Mouse (Mus musculus): ENCODE data around the gene Btd.

Btd gene

DNA sequence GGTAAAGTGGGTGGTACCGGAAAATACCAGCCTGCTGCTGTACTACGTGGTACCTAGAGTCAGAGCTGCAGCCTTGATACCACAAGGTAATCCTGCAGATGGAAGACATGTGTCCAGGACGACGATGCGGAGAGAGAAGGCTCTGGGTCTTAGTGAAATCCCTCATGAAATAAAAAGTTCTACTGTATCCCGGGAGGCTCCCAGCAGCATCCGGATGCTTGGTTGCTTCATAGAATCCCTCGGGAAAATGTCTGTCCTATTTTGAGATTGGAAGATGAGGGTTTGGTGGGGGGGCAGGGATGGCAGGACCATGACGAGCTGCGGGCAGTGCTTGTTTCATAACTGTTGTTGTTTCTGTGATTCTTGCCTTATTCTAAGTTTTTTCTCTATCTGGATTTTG, 7.2 kb downstream of the Btd start:
- no peak for DNase-seq

DNA sequence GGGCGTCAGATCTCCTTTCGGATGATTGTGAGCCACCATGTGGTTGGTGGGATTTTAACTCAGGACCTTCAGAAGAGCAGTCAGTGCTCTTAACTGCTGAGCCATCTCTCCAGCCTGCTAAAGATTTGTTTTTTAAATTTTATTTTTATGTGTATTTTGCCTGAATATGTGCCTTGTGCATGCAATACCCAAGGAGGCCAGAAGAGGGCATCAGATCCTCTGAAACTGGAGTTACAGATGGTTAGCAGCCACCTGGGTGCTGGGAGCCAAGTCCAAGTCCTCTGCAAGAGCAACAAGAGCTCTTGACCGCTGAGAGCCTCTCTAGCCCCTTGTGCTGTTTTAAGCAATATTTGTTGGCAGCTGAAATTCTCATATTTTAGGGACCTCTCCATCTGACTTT, 9.5 kb downstream of the Btd start:
- no peak for DNase-seq

DNA sequence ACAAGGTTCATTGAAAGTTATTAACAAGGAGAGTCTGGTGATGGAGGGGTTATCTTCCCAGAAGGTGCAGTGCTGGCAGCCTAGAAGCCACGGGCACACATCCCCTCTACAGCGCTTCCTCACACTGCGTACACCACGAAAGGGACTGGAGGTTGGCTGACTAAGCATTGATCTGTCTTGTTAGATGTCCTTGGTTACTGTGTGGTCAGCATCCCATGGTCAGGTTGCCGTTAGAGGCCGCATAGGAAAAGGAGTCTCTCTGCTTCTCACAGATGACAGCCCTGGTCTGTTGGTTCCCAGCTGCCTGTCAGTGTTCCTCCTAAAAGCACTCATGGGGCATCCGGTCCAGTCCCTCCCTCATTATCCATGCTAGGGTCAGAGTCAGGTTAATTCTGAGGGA, 10.4 kb downstream of the Btd start:
- DNase-seq: no peak

DNA sequence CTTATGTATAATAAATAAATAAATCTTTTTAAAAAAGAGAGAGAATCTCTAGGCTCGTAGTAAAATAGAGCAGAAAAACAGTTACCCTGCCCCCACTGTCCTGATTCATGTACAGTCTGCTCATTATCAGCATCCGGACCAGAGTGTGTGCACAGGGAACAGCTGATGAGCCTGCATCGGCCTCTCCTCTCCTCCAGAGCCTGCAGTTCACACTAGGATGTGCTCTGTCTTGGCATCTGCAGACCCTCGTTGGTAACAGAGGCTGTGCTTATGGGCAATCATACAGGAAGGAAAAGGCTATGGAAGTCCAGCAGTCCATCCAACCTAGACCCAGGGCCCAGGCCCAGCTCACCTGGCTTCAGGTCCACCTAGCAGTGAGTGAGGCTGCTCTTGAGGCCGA, 11.3 kb downstream of the Btd start:
- DNase-seq: no peak

DNA sequence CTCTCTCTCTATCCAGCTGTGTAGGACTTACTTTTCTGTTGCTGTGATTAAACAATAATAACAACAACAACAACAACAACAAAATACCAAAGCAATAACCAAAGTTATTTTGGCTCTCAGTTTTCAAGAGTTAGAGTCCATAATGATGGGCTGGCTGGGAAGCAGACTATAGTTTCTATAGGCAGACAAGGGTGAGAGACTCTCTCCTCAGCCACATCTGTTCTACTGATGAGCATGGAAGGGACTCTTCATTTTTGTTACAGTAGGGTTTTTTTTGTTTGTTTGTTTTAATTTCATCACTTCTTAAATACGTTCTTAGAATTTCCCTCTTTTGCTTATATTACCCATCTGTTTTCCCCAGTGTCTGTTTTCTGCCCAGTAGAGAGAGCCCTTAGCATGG, 11.8 kb downstream of the Btd start:
- DNase-seq: no peak

DNA sequence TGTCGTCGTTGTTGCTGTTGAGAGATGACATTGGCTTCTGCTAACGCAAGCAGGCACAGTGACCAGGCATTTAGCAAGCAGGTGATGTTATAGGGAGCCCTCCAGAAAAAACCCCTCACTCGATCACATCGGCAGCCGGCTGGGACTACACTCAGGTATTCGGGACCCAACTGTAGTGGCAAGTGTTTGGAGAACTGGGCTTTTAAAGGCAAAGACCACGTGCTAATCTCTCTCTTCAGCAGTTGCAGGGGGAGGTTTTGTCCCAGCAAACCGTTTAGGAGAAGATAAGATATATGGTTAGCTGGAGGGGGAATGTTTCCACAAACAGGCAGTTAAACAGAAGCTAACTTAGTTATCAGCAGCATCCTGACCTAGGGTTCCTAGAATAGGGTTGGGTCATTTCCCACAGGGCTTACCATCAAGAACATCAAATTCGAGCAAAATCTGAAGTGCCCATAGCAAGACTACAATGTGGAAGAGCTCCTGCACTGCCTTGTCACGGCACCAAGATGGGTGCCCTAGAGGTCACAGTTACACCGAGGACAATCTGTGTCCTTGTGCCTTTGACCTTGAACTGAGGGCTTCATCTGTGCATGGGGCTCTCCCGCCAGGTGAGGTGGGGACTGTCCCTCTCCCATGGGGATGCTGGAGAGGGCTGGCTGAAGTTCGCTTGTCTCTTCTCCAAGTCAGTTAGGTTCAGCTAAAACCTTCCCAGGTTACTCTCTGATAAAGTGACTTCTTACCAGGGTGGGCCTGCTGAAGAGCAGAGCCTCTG, 12.5 kb downstream of the Btd start:
- DNase-seq: no peak

DNA sequence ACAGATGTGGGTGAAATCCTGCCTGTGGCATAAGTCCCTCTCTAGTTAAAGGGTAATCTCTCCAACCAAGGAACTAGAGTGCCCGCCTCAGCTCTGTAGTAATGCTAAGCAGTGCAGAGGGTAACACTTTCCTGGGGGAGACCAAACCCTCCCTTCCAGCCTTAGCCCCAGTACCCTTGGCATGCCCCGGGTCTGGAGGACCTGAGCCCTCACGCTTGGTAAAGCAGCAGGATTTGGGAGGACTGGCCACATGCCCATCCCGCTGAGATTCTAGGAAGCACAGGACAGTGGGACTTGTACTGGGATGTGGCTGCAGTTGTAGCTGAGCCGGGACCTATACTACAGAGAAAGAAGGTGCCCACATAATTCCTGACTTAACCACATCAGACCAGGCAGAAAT, 14.0 kb downstream of the Btd start:
- no peak for DNase-seq

DNA sequence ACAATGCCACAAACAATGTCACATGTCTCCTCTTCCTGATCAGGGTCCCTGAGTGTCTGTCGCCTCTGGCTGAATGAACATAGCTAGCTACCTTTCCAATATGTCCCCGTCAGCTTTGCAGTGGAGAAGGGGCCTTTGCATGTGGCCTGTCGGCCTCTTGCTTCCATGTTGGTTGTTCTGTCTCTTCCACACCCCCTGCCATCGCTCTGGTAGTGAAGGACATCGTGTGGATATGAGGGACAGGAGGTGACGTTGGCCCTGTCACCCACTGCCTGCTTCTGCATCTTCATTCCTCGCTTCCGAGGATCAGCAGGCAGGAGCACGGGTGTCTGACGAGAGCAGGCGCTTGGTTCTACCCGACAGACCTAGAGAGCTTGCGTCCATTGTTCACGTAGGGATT, 14.6 kb downstream of the Btd start:
- DNase-seq: no peak

DNA sequence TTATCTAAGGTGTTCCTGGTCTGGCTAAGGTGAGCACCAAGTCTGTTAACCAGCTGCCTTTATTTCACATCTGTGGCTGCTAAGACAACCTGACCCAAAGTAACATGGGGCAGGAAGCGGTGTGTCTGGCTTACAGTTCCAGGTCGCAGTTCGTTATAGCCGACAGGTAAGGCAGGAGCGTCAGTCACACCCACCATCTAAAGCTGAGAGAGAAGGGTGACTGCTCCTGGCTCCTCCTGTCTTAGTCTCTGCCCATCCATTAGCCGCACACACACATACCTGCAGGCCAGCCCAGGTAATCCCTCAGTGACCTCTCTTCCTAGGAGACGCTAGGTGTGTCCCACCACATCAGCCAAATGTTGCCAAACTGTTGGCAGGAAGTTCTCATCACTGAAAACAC, 15.6 kb downstream of the Btd start:
- DNase-seq: no peak

DNA sequence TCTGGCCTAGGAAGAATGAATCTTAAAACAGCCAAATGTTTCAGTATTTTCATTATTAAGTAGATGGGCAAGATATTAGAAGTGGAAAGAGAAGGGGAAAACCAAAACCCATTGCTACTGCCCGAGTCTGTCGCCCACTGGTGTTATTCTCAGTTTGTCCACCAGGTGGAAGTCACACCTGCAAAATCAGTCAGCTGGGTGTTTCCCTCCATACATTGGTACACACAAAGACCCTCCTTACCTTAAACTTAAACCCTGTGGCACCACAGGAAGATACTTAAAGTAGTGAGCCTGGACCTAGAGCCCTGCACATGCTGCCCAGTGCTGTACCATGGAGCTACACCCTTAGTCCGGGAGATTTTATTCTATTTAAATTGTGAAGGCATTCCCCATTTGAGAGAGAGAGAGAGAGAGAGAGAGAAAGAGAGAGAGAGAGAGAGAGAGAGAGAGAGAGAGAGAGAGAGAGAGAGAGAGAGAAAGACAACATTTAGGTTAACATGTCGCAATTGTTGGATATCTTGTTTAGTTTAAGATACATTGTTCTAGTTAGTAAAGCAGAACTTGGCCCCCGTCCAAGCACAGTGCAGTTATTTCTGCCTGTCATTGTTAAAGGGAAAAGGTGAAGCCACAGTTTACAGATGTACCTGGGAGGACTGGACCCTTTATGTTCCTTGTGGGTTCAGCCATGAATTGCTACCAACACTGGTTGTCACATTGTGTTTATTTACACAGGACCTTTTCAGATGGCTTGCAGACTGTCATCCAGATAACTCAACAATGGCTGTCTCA, 16.2 kb downstream of the Btd start:
- DNase-seq: peak in 1 of 2 experiments; percentile 72

DNA sequence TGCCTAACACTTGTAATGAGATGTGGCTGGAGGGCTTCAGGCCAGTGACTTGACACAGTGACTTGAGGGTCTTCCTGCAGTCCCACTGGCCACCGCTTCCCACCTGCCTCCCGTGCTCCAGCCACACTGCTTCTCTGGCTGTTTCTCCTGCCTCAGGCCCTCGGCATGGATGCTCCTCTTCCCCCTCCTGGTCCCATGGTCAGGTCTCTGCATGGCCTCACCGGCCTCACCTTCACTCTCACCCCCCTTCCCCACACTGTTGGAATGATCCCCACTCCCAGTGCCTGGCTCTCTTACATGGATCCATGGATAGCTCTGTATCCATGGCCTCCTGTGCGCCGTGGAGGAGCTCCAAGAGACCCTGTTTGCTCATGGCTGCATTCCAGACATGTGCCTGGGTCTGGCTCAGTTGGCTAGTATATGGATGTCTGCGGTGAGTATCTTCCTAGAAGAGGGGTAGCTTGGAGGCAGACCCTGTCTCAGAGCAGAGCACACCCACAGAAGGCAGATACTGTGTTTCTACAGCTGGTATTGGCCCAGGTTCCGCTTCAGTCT, 17.4 kb downstream of the Btd start:
- DNase-seq: no peak

DNA sequence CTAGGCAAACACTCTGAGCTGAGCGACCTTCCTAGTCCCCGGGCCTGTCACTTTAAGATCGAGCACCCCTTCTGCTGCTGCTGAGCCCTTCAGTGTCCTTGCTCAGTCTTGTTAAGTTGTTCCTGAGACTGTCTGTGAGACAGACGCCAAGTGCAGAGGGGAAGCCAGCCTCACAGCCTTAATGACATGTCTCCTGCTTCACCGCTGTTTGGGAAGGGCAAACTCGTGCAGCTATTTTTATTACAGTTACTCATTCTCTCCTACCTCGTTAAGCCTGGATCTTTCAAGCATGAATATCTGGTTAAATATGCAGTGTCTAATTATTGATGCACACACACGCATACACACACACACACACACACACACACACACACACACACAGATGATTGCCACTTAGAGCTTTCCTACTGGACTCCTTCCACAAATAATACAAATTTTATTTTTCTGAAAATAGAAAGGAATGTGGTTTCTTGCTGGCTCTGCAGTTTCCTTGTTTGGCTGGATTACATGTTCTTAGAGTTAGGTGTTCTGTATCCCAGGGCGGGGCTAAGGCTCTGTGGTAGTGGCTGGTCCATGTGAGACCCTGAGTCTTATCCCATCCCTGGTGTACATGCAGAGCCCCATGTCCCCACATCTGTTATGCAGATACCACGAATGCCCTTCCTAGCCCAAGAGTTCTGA, 18.8 kb downstream of the Btd start:
- peak; percentile 64 to 83 for DNase-seq

DNA sequence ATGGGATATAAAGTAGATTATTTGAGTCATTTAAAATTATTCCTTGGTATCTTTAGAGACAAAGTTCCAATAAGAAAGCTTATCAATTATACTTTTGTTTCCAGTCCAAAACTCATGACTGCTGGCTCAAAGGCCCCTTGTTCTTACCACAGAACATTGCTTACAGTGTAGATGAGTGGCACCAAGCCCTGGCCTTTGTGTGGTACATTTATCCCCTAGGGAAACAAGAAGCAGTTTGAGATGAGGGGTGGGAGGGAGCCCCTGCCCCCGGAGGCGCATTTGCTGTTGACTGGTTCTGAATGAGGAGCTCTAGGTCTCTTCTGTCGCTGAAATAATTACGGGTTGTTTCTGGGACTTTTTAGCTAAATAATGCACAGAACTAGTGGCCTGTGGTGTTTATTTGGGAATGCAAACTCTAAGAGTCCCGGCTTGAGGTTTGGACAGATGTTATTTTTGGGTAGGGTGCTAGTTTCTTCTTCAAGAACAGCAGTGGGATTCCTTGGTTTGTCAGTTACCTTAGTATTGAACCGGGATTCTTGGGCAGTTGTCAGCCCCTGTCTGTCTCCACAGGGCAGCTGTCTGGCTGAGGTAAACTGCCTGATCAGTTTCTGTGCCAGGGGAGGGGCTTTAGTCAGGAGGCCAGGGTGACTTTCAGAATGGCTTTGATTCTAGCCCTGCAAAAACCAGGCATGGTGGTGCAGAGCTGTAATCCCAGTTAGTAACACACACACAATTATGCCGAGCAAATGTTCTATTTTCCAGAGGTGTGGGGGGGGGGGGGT, 19.7 kb downstream of the Btd start:
- DNase-seq: no peak

DNA sequence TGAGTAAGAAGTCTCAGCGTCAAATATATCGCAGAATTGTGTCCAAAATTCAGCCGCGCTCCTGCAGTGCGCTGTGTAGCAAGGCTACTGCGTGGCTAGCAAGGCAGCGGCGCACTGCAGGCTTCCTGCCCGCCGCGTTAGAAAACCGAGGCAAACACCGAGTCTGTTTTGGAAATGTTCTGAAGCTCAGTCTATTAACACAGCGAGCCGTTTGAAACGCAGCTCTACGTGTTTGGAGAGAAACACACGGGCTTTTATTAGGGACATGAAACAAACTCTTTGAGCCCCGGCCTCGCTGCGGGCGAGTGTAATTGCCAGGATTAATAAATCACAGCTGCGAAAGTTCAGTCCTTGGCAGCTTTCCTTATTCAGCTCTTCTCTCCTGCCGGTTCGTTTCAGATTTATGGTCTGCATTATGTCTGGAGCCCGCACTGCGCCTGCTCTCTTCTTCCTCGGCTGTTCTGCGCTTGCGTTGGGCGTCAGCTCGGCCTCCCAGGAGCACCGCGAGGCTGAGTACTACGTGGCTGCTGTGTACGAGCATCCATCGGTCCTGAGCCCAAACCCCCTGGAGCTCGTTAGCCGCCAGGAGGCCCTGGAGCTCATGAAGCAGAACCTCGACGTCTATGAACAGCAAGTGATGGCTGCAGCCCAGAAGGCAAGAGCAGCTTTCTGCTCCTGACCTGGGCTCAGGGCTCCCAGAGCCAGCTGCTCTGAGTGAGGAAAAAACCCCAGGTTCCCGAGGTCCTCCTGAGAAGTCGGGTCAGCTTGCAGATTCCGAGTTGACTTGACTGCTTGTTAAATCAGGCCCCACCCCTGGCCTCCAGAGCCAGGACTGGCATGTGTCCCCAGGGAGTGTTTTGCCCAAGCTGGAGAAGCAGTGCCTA, 21.1 kb downstream of the Btd start:
- peak; percentile 86 to 94 for DNase-seq

DNA sequence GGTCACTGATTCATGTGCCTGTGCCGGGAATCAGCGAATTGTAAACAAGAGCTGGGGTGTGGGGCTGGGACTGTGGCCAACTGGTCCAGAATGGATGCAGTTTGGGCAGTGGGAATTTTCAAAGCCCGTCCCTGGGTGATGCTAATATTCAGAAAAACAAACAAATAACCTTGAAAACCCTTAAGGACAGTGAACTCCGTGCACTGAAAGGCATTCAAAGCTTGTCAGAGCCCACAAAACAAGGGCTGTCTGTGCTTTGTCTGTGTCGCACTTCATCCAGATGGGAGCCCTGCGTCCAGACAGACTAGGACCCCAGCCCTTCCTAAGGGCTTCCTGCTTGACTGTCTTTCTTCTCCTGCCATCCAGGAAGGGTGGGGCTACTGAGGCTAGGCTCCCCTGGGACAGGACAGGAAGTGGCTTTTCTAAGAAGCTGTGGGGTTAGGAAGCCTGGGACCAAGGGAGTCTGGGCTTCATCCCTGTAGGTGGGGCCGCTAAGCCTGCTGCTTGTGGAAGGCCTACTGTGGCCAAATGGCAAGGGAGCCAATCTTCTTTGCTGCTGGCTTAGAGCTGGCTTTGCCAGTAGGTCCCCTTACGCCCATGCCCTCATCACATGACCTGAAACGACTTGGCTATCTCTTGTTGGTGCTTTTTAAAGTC, 21.9 kb downstream of the Btd start:
- DNase-seq: peak; percentile 74 to 84

DNA sequence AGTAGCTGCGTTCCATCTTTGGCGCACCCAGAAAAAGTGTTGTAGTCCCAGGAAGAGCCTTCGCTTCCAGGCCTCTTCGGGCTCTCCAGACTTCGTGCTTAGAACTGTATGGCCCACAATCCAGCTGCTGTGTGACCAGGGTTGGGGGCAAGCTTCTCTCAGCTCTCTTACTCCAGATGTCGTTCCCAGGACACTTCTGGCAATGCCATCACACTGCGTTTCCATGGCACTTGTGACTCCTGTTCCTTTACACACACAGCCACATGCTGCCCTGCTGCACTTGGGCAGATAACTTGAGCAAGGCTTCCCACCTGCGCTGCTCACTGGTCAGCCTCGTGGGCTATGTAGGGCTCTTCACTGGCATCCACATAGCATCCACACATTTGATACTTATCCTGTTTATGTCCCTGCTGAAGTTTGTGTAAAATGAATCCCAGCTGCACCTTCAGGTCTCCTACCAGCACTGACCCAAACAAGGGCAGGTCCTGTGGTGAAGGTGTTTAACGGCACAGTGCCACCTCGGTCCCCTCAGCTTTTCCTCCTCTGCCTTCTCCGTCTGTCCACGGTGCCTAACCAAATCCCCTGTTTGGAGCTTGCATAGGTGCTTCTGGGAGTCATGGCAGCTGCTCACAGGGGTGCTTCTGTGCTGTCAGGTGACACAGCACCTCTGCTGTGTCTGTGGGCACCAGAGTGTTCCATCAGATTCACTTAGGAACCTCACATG, 22.7 kb downstream of the Btd start:
- no peak for DNase-seq

DNA sequence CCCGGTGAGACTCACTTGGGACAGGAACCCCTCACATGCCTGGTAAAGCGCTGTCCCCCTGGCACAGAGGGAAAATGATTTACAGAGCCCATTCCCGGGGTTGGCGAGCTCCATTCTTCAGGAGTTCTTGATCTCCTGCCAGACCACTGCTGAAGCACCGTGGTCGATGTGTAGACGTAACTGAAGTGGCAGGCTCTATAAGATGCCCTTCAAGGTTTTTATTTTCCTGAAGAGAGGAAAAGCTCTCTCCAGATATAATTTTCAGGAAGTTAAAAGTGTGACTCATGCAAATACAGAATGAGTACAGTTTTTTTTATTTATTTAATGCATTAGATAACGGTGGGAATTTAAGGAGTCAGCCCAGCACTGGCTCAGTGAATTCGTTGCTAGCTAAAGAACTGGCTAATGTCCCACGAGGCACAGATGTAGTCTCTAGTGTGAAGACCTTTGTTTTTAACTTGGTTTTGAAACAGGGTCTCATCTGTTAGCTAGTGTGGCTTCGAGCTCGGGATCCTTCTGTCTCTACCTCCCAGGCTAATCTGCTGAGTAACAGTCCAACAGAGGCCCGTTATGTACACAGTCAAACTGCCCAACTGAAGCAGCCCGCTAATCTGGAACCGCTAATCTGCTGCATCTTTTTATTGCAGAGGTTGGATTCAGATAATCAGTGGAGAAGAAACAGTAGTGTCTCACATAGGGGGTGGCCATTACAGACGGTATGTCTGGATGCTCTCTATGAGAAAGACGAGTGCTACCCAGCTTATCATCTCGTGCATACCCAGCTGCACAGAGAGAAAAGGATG, 23.5 kb downstream of the Btd start:
- DNase-seq: no peak

DNA sequence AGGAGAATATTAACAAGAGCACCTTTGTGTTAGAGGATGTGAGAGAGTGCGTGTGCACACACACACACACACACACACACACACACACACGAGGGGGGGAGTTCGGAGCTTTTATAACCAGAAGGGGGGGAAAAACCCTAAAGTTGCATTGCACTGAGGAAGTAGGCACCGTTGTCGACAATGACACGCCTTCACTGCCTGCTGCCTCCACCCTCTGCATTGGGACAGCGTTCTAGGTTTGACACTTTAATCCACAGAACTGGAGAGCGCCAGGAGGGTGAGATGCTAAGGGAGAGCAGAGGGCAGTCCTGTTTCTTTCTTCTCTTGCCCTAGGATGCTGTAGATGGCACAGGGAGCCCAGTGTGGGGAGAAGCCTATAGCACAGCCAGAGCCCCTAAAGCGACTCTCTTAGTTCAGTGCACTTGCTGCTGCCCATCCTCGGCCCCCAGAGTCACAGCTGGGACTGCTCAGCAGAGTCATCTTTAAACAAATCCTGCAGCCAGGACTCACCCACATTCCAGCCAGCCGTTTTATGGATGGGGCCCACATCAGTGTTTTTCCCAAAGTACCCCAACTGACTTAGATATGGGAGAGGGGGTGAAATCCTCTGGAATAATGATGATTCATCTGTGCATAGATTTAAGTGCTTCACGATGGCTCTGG, 24.2 kb downstream of the Btd start:
- DNase-seq: no peak

DNA sequence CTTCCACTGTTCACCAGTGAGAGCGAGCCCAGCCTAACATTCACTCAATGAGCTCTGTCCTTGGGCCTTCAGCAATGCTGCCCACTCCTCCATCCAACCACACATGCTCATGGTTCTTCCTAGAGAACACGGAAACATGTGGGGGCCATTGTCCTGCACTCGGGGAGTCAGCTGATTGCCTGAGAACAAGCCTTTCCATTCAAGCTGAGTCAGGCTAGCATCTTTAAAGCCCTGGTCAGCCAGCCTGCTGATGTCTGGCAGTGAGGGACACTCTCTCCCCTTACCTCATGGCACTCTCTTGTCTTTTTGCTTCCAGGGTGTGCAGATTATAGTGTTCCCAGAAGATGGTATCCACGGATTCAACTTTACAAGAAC, 24.7 kb downstream of the Btd start:
- no peak for DNase-seq

All from kidney, adult 8-10 months (tissue).